Mouse (Mus musculus) hindlimb bud, embryonic 11.5 days (tissue): Measurements from ENCODE around the gene Gpat2.

Experiments
- DNase-seq: peaks from one replicate; pipeline ENCODE4 v3.0.0-alpha.2; 2012; ENCODE audit warnings: low read depth, low spot score; ENCODE audit errors: extremely low spot score

Gpat2 gene

GRCm38 (mm10) chr2:127424977-127425376 is at the start of gene Gpat2:
TSS of gene Gpat2 (plus strand) at chr2:127425199.
- no peak for DNase-seq

- DNase-seq = no peak
These were observed 49.1 kb upstream of the Gpat2 start for GRCm38 (mm10) chr2:127375759-127376341.

GRCm38 (mm10) chr2:127376423-127377051 is 48.5 kb upstream of the Gpat2 start:
- no peak for DNase-seq

- no peak for DNase-seq
These were observed 46.9 kb upstream of the Gpat2 start for GRCm38 (mm10) chr2:127377942-127378610.

GRCm38 (mm10) chr2:127378611-127378990 is 46.4 kb upstream of the Gpat2 start:
- no peak for DNase-seq

- no peak for DNase-seq
These were observed 45.7 kb upstream of the Gpat2 start for GRCm38 (mm10) chr2:127379250-127379649.

GRCm38 (mm10) chr2:127383881-127384280 is 41.1 kb upstream of the Gpat2 start:
- no peak for DNase-seq

- DNase-seq = no peak
These were observed 37.5 kb upstream of the Gpat2 start for GRCm38 (mm10) chr2:127387521-127387920.

- no peak for DNase-seq
These were observed 34.6 kb upstream of the Gpat2 start for GRCm38 (mm10) chr2:127390352-127390751.

GRCm38 (mm10) chr2:127390846-127391245 is 34.2 kb upstream of the Gpat2 start:
- DNase-seq = no peak

GRCm38 (mm10) chr2:127391323-127391722 is 33.7 kb upstream of the Gpat2 start:
- DNase-seq = no peak

- DNase-seq = no peak
These were observed 30.3 kb upstream of the Gpat2 start for GRCm38 (mm10) chr2:127394606-127395161.

GRCm38 (mm10) chr2:127398738-127399137 is 26.3 kb upstream of the Gpat2 start:
- no peak for DNase-seq

- no peak for DNase-seq
These were observed 13.9 kb upstream of the Gpat2 start for GRCm38 (mm10) chr2:127411126-127411525.

- DNase-seq = no peak
These were observed 9.2 kb upstream of the Gpat2 start for GRCm38 (mm10) chr2:127415806-127416205.

- DNase-seq = no peak
These were observed 8.3 kb upstream of the Gpat2 start for GRCm38 (mm10) chr2:127416706-127417105.

- DNase-seq = no peak
These were observed 6.6 kb upstream of the Gpat2 start for GRCm38 (mm10) chr2:127418266-127418970.

- no peak for DNase-seq
These were observed 5.2 kb downstream of the Gpat2 start for GRCm38 (mm10) chr2:127430238-127430637.

- no peak for DNase-seq
These were observed 8.7 kb downstream of the Gpat2 start for GRCm38 (mm10) chr2:127433487-127434295.

GRCm38 (mm10) chr2:127435135-127435534 is 10.1 kb downstream of the Gpat2 start:
- no peak for DNase-seq

- DNase-seq = no peak
These were observed 10.6 kb downstream of the Gpat2 start for GRCm38 (mm10) chr2:127435554-127435953.
